Mouse (Mus musculus) ES-Bruce4 (cell line): ENCODE measurements around the gene Phldb3. TPM values are rescaled to one million over a fixed set of nuclear protein-coding genes. Genes with fewer than 3 reads are reported as not detected.

Experiments used
- H3K27ac ChIP-seq: 2 replicates; pipeline ENCODE4 v1.5.1; 2012; ENCODE audit warnings: low read length, inconsistent platforms; ENCODE audit not compliant: insufficient read depth
- H3K27me3 ChIP-seq: 2 replicates; pipeline ENCODE4 v1.6.1; 2012; ENCODE audit warnings: mild to moderate bottlenecking, low read length, inconsistent platforms; ENCODE audit not compliant: control insufficient read depth, poor library complexity, insufficient read depth, severe bottlenecking
- H3K36me3 ChIP-seq: 2 replicates; pipeline ENCODE4 v1.6.1; 2012; ENCODE audit warnings: inconsistent platforms, mild to moderate bottlenecking, low read length, moderate library complexity; ENCODE audit not compliant: control insufficient read depth, poor library complexity, insufficient read depth, severe bottlenecking
- H3K4me1 ChIP-seq: one replicate; pipeline ENCODE4 v1.8.1; 2011; ENCODE audit warnings: low read length; ENCODE audit not compliant: control insufficient read depth, insufficient read depth
- H3K4me3 ChIP-seq: 2 replicates; pipeline ENCODE4 v1.5.1; 2011; ENCODE audit warnings: low read depth, mild to moderate bottlenecking, low read length
- H3K9ac ChIP-seq: 2 replicates; pipeline ENCODE4 v1.6.1; 2012; ENCODE audit warnings: low read depth, mild to moderate bottlenecking, inconsistent platforms; ENCODE audit not compliant: poor library complexity, severe bottlenecking
- H3K9me3 ChIP-seq: replicated peaks from 2 replicates; pipeline ENCODE4 v1.6.1; 2012; ENCODE audit warnings: mild to moderate bottlenecking, low read length, inconsistent platforms; ENCODE audit not compliant: control insufficient read depth, poor library complexity, insufficient read depth, severe bottlenecking
- CTCF ChIP-seq: IDR thresholded peaks from one replicate; pipeline ENCODE4 v1.8.1; 2011; ENCODE audit warnings: low read depth, low read length
- EP300 ChIP-seq: IDR thresholded peaks from 2 replicates; pipeline ENCODE4 v1.6.1; 2011; ENCODE audit warnings: low read depth, low read length; ENCODE audit not compliant: insufficient read depth
- POLR2A ChIP-seq: IDR thresholded peaks from one replicate; pipeline ENCODE4 v1.8.1; 2011; ENCODE audit warnings: low read length; ENCODE audit not compliant: insufficient read depth
- polyA plus RNA-seq: library from polyadenylated mRNA; stranded (reverse); fragments of >200 nt; gene quantifications from 2 replicates; pipeline ENCODE4 v1.2.4, GENCODE M21; 2011; ENCODE audit warnings: low read depth; ENCODE audit not compliant: missing spikeins, insufficient read depth, insufficient read length

Phldb3 gene
- 5.6 and 7.1 TPM in 2 replicates for polyA plus RNA-seq

DNA sequence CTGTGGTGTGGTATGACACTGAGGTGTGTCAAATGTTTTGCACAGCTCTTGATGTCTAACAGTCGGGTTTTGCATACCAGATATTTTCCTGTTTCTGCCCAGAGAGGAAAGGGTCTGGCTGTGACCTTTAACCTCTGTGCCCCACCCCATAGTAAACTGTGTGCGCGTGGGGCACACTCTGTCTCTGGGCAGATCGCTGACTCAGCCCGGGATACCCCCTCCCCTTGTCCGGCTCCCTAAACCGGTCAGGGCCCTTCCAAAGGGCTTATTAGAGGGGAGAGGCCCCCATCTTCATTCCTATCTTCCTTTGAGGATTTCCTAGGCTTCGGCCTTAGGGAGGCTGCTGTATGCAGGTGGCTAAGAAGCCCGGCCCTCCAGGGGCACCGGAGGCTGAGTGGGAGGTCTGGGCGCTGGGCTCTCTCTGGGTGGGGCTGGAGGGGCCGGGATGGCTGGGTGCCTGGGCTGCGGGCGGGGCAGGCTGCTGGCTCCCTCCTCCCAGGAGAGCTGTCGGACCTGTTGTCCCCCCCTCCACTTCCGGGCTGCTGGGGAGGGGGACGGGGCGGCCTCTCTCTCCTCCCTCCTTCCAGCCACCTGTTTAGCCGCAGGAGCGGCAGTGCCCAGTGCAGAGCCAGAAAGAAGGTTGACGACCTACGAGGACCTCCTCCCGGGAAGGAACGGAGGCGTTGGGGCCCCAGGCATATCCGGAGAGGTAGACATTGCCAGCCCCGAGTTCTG, at the start of gene Phldb3:
Phldb3 (plus strand) TSS at position 620 of the 735 bp plus-strand sequence.
- peak within 1 kb of the TSS; percentile 32 for H3K9ac ChIP-seq
- peaks cover 2% of the 10 kb centered on the region for H3K4me1 ChIP-seq
- no peaks in the 10 kb centered on the region for H3K9me3 ChIP-seq
- no peaks in the 10 kb centered on the region for H3K27me3 ChIP-seq
- TF ChIP-seq EP300 (no peak), CTCF (no peak), POLR2A (no peak)
- H3K4me3 ChIP-seq = peak within 1 kb of the TSS; percentile 73
- no peaks in the 10 kb centered on the region for H3K36me3 ChIP-seq
- no peak within 1 kb of the TSS for H3K27ac ChIP-seq

GRCm38 (mm10) chr7:24561450-24561849, 49.1 kb upstream of the Phldb3 start:
- peaks cover 3% of the 10 kb centered on the region for H3K4me1 ChIP-seq
- no peaks in the 10 kb centered on the region for H3K9me3 ChIP-seq
- H3K36me3 ChIP-seq = peaks cover 8% of the 10 kb centered on the region
- no peaks in the 10 kb centered on the region for H3K27me3 ChIP-seq
- H3K4me3 ChIP-seq = no peak overlapping the region
- H3K9ac ChIP-seq = no peak overlapping the region
- H3K27ac ChIP-seq = no peak overlapping the region
- TF ChIP-seq EP300 = no peak
- TF ChIP-seq POLR2A = no peak
- TF ChIP-seq CTCF = no peak

GRCm38 (mm10) chr7:24563191-24563836, 47.2 kb upstream of the Phldb3 start:
- Histone ChIP-seq H3K9ac (no peak overlapping the region), H3K4me3 (no peak overlapping the region), H3K9me3 (no peaks in the 10 kb centered on the region), H3K27ac (no peak overlapping the region), H3K4me1 (peaks cover 3% of the 10 kb centered on the region), H3K27me3 (no peaks in the 10 kb centered on the region), H3K36me3 (peaks cover 22% of the 10 kb centered on the region)
- TF ChIP-seq CTCF (no peak), POLR2A (no peak), EP300 (no peak)

DNA sequence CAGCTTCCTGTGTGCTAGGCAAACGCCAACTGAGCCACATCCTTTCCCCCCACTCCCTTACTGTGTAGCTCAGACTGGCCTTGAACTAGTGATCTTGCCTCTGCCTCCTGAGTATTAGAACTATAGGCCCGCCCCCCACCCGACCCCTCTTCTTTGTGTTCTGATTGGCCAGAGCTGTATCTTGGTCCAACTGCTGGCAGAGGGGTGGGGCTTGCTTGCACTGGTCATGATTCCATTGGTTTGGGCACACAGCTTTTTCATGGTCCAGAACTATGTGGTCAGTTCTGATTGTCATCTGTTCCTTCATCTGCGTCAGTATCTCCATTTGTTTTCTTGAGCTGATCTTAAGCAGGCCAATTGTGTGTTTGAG, 46.7 kb upstream of the Phldb3 start:
- Histone ChIP-seq H3K9me3 (no peaks in the 10 kb centered on the region), H3K4me1 (peaks cover 3% of the 10 kb centered on the region), H3K4me3 (no peak overlapping the region), H3K9ac (no peak overlapping the region), H3K36me3 (peaks cover 25% of the 10 kb centered on the region), H3K27ac (no peak overlapping the region), H3K27me3 (no peaks in the 10 kb centered on the region)
- no peak for TF ChIP-seq EP300
- no peak for TF ChIP-seq POLR2A
- TF ChIP-seq CTCF = no peak

DNA sequence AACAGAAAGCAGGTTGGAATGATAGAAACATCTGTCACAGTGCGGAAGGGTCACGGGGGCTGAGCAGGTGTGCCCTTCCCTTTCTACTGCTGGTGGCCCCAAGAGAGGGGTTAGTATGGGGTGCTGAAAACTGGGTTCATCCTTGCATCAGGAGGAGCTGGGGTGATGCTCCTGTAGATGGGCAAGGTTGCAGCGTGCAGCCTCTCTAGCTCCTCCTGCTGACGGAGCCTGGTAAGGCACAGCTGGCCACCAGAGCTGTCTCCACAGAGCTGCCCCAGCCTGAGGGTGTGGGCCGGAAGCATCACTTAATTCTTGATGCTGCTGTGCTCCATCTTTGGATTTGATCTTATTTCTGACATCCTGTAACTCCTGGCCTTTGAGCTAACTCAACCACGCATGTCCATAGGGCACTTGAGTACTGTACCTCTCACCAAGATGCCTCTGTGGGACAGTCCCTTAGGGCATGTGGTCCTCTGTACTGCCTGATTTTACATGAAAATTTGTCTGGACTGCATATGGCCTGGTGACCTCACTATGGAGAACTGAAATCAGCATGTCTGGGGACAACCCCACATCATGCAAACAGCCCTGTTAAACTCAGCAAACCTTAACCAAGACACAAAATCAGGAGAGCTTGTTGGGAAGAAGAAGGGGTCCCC, 45.8 kb upstream of the Phldb3 start:
- H3K4me3 ChIP-seq = no peak overlapping the region
- H3K36me3 ChIP-seq = peaks cover 21% of the 10 kb centered on the region
- H3K27ac ChIP-seq = no peak overlapping the region
- no peaks in the 10 kb centered on the region for H3K9me3 ChIP-seq
- peaks cover 3% of the 10 kb centered on the region for H3K4me1 ChIP-seq
- TF ChIP-seq CTCF (peak; percentile 92), EP300 (no peak), POLR2A (no peak)
- H3K9ac ChIP-seq = no peak overlapping the region
- no peaks in the 10 kb centered on the region for H3K27me3 ChIP-seq

- H3K27me3 ChIP-seq = no peaks in the 10 kb centered on the region
- peaks cover 21% of the 10 kb centered on the region for H3K36me3 ChIP-seq
- TF ChIP-seq POLR2A (no peak), CTCF (no peak), EP300 (no peak)
- H3K4me3 ChIP-seq = no peak overlapping the region
- peaks cover 3% of the 10 kb centered on the region for H3K4me1 ChIP-seq
- no peak overlapping the region for H3K27ac ChIP-seq
- no peaks in the 10 kb centered on the region for H3K9me3 ChIP-seq
- no peak overlapping the region for H3K9ac ChIP-seq
These were observed 44.9 kb upstream of the Phldb3 start for GRCm38 (mm10) chr7:24565627-24566026.
